17 mouse cellular contexts compared by ENCODE assay signal in the genomic region with DNA sequence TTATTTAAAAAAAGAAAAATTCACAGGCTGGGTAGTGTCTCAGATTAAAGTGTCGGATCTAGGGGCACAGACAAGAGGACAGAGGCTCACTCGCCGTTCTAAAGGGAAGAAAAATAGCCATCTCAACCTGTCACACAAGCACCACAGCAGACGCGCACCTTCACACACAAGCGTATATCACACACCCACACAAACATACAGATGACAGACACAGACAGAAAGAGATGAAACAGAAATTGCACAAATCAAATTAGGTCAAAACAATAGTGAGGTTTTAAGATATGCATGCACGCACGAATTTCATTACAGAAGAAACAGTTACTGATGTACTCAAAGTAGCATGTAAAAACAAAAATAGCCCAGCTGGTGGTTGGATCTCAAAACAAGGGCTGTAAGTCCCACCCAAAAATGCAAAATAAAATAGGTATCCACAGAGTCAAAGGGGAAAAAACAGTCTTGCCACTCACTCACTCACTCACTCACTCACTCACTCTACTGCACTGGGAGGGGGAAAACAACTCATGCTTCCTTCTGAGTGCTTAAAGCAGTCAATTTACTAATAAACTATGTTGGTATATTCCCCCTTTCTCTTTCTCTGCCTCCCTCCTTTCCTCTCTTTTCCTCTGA.
"Had no signal": no experiment of that assay in that cellular context is flagged by ENCODE, and none has a peak within 500 bp of the region (broad histone marks: within the 10 kb centered on the region; RNA-seq: fewer than 3 reads in every experiment).

No protein-coding gene starts in this region.

- H3K27me3 ChIP-seq: kidney, embryonic 15.5 days; limb, embryonic 15.5 days; liver, embryonic 12.5 days; neural tube, embryonic 12.5 days; stomach, embryonic 15.5 days had no signal

- H3K36me3 ChIP-seq: kidney, embryonic 15.5 days; limb, embryonic 15.5 days; liver, embryonic 12.5 days; midbrain, embryonic 10.5 days; neural tube, embryonic 12.5 days; stomach, embryonic 15.5 days had no signal

- H3K4me1 ChIP-seq: limb, embryonic 15.5 days; neural tube, embryonic 12.5 days had no signal

- DNase-seq: kidney, adult 2 months; kidney, postnatal 25 days; layer of hippocampus, adult 9-11 months; lung, postnatal 10 days; lung, postnatal 4 days; midbrain, embryonic 14.5 days; retina, postnatal 1 day; right cerebral cortex, postnatal 4 days; thymus, adult 2 months; thymus, postnatal 25 days had no signal

- H3K9me3 ChIP-seq: kidney, embryonic 15.5 days; limb, embryonic 15.5 days; liver, embryonic 12.5 days; midbrain, embryonic 10.5 days; neural tube, embryonic 12.5 days; stomach, embryonic 15.5 days had no signal

- ATAC-seq: liver, embryonic 12.5 days had no signal

- H3K27ac ChIP-seq: kidney, embryonic 15.5 days; limb, embryonic 15.5 days; liver, embryonic 12.5 days; midbrain, embryonic 10.5 days; neural tube, embryonic 12.5 days; stomach, embryonic 15.5 days had no signal

- H3K4me3 ChIP-seq: kidney, embryonic 15.5 days; limb, embryonic 15.5 days; liver, embryonic 12.5 days; midbrain, embryonic 10.5 days; myocyte; neural tube, embryonic 12.5 days; stomach, embryonic 15.5 days had no signal
